Comparison of ENCODE assay signal across 15 mouse cellular contexts in genomic region chr16:95596884-95597577, GRCm38 (mm10). TPM values are rescaled to one million over a fixed set of nuclear protein-coding genes. Genes with fewer than 3 reads are reported as not detected.
DNase-seq lines count a peak whose midpoint lies in the region; ATAC-seq lines count a peak whose summit lies in the region.
"Had no signal": no experiment of that assay in that cellular context is flagged by ENCODE, and none has a peak within 500 bp of the region (broad histone marks: within the 10 kb centered on the region; RNA-seq: fewer than 3 reads in every experiment).

No protein-coding gene starts in this region.

- no peak for DNase-seq in hindbrain, embryonic 11.5 days (ENCODE audit: low spot score)
- no peak for DNase-seq in neural tube, embryonic 10.5 days (ENCODE audit: extremely low spot score, low spot score)
- peak; percentile 53 for DNase-seq in midbrain, embryonic 11.5 days (ENCODE audit: low spot score, missing footprints)
- no peak for DNase-seq in urinary bladder, postnatal 14 days (ENCODE audit: low spot score)
- no peak for DNase-seq in kidney, postnatal 14 days
- DNase-seq: cerebellum, adult 9-11 months; heart, adult 11 months; heart, postnatal 4 days; lung, postnatal 14 days had no signal

- peak; percentile 23; the same call in 1 of the 2 replicates for ATAC-seq in hindbrain, embryonic 15.5 days (ENCODE audit: low FRiP score, low read depth)
- ATAC-seq in hindbrain, embryonic 11.5 days (ENCODE audit: low FRiP score): no peak
- no peak for ATAC-seq in neural tube, embryonic 15.5 days (ENCODE audit: low FRiP score)
- ATAC-seq in midbrain, embryonic 11.5 days (ENCODE audit: low FRiP score): peak; percentile 53; the same call in 1 of the 2 replicates
- ATAC-seq: intestine, postnatal 0 days; liver, embryonic 12.5 days had no signal

- H3K9ac ChIP-seq in hindbrain, embryonic 15.5 days: no peak overlapping the region
- no peak overlapping the region for H3K9ac ChIP-seq in hindbrain, embryonic 11.5 days (ENCODE audit: low read depth, low read length)
- no peak overlapping the region for H3K9ac ChIP-seq in neural tube, embryonic 15.5 days (replicated peaks)
- no peak overlapping the region for H3K9ac ChIP-seq in midbrain, embryonic 11.5 days (ENCODE audit: low read length)
- H3K9ac ChIP-seq: liver, embryonic 12.5 days; midbrain, embryonic 12.5 days; neural tube, embryonic 12.5 days had no signal

- no peaks in the 10 kb centered on the region for H3K27me3 ChIP-seq in hindbrain, embryonic 15.5 days
- no peaks in the 10 kb centered on the region for H3K27me3 ChIP-seq in hindbrain, embryonic 11.5 days (ENCODE audit: control insufficient read depth, insufficient read depth, low read length)
- H3K27me3 ChIP-seq in neural tube, embryonic 15.5 days (replicated peaks): no peaks in the 10 kb centered on the region
- no peaks in the 10 kb centered on the region for H3K27me3 ChIP-seq in midbrain, embryonic 11.5 days (ENCODE audit: control insufficient read depth, insufficient read depth, low read length)
- H3K27me3 ChIP-seq: liver, embryonic 12.5 days; midbrain, embryonic 12.5 days; neural tube, embryonic 12.5 days had no signal

- no peak overlapping the region for H3K4me3 ChIP-seq in hindbrain, embryonic 15.5 days
- H3K4me3 ChIP-seq in hindbrain, embryonic 11.5 days (ENCODE audit: low read depth, low read length): no peak overlapping the region
- no peak overlapping the region for H3K4me3 ChIP-seq in neural tube, embryonic 15.5 days (replicated peaks)
- H3K4me3 ChIP-seq in midbrain, embryonic 11.5 days (ENCODE audit: low read depth, low read length): no peak overlapping the region
- H3K4me3 ChIP-seq: liver, embryonic 12.5 days; midbrain, embryonic 12.5 days; neural tube, embryonic 12.5 days had no signal

- no peaks in the 10 kb centered on the region for H3K9me3 ChIP-seq in hindbrain, embryonic 15.5 days
- no peaks in the 10 kb centered on the region for H3K9me3 ChIP-seq in hindbrain, embryonic 11.5 days (ENCODE audit: control insufficient read depth, low read length)
- H3K9me3 ChIP-seq in neural tube, embryonic 15.5 days (replicated peaks): no peaks in the 10 kb centered on the region
- no peaks in the 10 kb centered on the region for H3K9me3 ChIP-seq in midbrain, embryonic 11.5 days (ENCODE audit: control insufficient read depth, low read length)
- H3K9me3 ChIP-seq: liver, embryonic 12.5 days; midbrain, embryonic 12.5 days; neural tube, embryonic 12.5 days had no signal

- 77% methylated on average over 11 of the region's 11 CpGs for WGBS in hindbrain, embryonic 15.5 days
- 90% methylated on average over 11 of the region's 11 CpGs for WGBS in hindbrain, embryonic 11.5 days
- 89% methylated on average over 11 of the region's 11 CpGs for WGBS in neural tube, embryonic 15.5 days
- 90% methylated on average over 11 of the region's 11 CpGs for WGBS in midbrain, embryonic 11.5 days

- H3K27ac ChIP-seq in hindbrain, embryonic 15.5 days (replicated peaks): peak overlapping the region; percentile 45
- no peak overlapping the region for H3K27ac ChIP-seq in hindbrain, embryonic 11.5 days (ENCODE audit: low read depth, low read length)
- H3K27ac ChIP-seq in neural tube, embryonic 15.5 days (replicated peaks): no peak overlapping the region
- H3K27ac ChIP-seq in midbrain, embryonic 11.5 days (ENCODE audit: low read depth, low read length): no peak overlapping the region
- H3K27ac ChIP-seq: liver, embryonic 12.5 days; midbrain, embryonic 12.5 days; neural tube, embryonic 12.5 days had no signal

- H3K36me3 ChIP-seq in hindbrain, embryonic 15.5 days: no peaks in the 10 kb centered on the region
- H3K36me3 ChIP-seq in hindbrain, embryonic 11.5 days (ENCODE audit: control insufficient read depth, insufficient read depth, low read length): no peaks in the 10 kb centered on the region
- H3K36me3 ChIP-seq in neural tube, embryonic 15.5 days: no peaks in the 10 kb centered on the region
- no peaks in the 10 kb centered on the region for H3K36me3 ChIP-seq in midbrain, embryonic 11.5 days (ENCODE audit: control insufficient read depth, insufficient read depth, low read length)
- H3K36me3 ChIP-seq: liver, embryonic 12.5 days; midbrain, embryonic 12.5 days; neural tube, embryonic 12.5 days had no signal

- H3K4me2 ChIP-seq in hindbrain, embryonic 15.5 days: 0 out of 2 replicates have a peak overlapping the region, but pooled peaks have one; percentile 9
- no peak overlapping the region for H3K4me2 ChIP-seq in hindbrain, embryonic 11.5 days (replicated peaks; ENCODE audit: low read depth, low read length)
- peak overlapping the region; percentile 6; the same call in 1 of the 2 replicates for H3K4me2 ChIP-seq in neural tube, embryonic 15.5 days
- no peak overlapping the region for H3K4me2 ChIP-seq in midbrain, embryonic 11.5 days
- H3K4me2 ChIP-seq: liver, embryonic 12.5 days; midbrain, embryonic 12.5 days; neural tube, embryonic 12.5 days had no signal

- peaks cover 16% of the 10 kb centered on the region; the same call in 1 of the 2 replicates for H3K4me1 ChIP-seq in hindbrain, embryonic 15.5 days (replicated peaks)
- no peaks in the 10 kb centered on the region for H3K4me1 ChIP-seq in hindbrain, embryonic 11.5 days (replicated peaks; ENCODE audit: control insufficient read depth, insufficient read depth, low read length)
- peaks cover 20% of the 10 kb centered on the region for H3K4me1 ChIP-seq in neural tube, embryonic 15.5 days
- peaks cover 8% of the 10 kb centered on the region for H3K4me1 ChIP-seq in midbrain, embryonic 11.5 days (ENCODE audit: control insufficient read depth, insufficient read depth, low read length)
- H3K4me1 ChIP-seq: liver, embryonic 12.5 days had no signal

RNA-seq across cellular contexts. Expression of gene Erg, which starts 10.6 kb away (rescaled TPM):
- polyA plus RNA-seq in hindbrain, embryonic 15.5 days (2015; fragmentation: Nextera tagmentation; extraction: Ambion mirVana): 2.6 and 2.7 TPM in 2 replicates
- 3.0 and 3.4 TPM in 2 replicates for polyA plus RNA-seq in hindbrain, embryonic 11.5 days (2014; fragmentation: Nextera tagmentation; extraction: Ambion mirVana)
- polyA plus RNA-seq in neural tube, embryonic 15.5 days (2015; fragmentation: Nextera tagmentation; extraction: Ambion mirVana): 2.3 and 2.9 TPM in 2 replicates
- polyA plus RNA-seq in midbrain, embryonic 11.5 days (2014; fragmentation: Nextera tagmentation; extraction: Ambion mirVana): 1.1 and 2.6 TPM in 2 replicates

Comparison
In these comparisons a context has a peak if more than half of its experiments do, and no peak if none do; other contexts are left out.
1. ATAC-seq: peak in hindbrain, embryonic 15.5 days (single experiment) and midbrain, embryonic 11.5 days (single experiment); none in hindbrain, embryonic 11.5 days (single experiment) and neural tube, embryonic 15.5 days (single experiment).
2. H3K4me2 ChIP-seq: peak in hindbrain, embryonic 15.5 days (single experiment) and neural tube, embryonic 15.5 days (single experiment); none in hindbrain, embryonic 11.5 days (single experiment) and midbrain, embryonic 11.5 days (single experiment).